Mouse (Mus musculus): ENCODE data around the gene Slc38a9. TPM values are rescaled to one million over a fixed set of nuclear protein-coding genes. Genes with fewer than 3 reads are reported as not detected.

Slc38a9 gene
- total RNA-seq, 2 experiments from 2014 or later, result 87.1 to 126 TPM

Other genes starting within 250 kb of the Slc38a9 start
- 13.7 and 27.7 TPM in 2 replicates for gene Il6st, start 196.7 kb upstream of the Slc38a9 start, total RNA-seq (2015; ENCODE audit: low replicate concordance)
- gene Il6st, start 196.7 kb upstream of the Slc38a9 start, total RNA-seq (2017; ENCODE audit: low replicate concordance), result 4.0 and 4.1 TPM in 2 replicates
- gene Il31ra, start 66.4 kb upstream of the Slc38a9 start, total RNA-seq (2015; ENCODE audit: low replicate concordance), result 0.42 TPM in 1 of 2 replicates, not detected in the other
- 0.13 and 0.91 TPM in 2 replicates for gene Il31ra, start 66.4 kb upstream of the Slc38a9 start, total RNA-seq (2017; ENCODE audit: low replicate concordance)
- 0.72 and 2.1 TPM in 2 replicates for gene Ddx4, start 8.3 kb upstream of the Slc38a9 start, total RNA-seq (2015; ENCODE audit: low replicate concordance)
- 1.9 and 2.3 TPM in 2 replicates for gene Ddx4, start 8.3 kb upstream of the Slc38a9 start, total RNA-seq (2017; ENCODE audit: low replicate concordance)
- gene Plpp1, start 140.0 kb downstream of the Slc38a9 start, total RNA-seq (2015; ENCODE audit: low replicate concordance), result 82.2 and 93.7 TPM in 2 replicates
- 50.8 and 56.6 TPM in 2 replicates for gene Plpp1, start 140.0 kb downstream of the Slc38a9 start, total RNA-seq (2017; ENCODE audit: low replicate concordance)